Mouse (Mus musculus) kidney, postnatal 14 days (tissue): Measurements from ENCODE around the gene Trim50.
"Not testable (repeated sequence)": the region's sequence is repeated elsewhere in the genome, so short reads cannot be mapped to it uniquely, and the experiment has no call there.

Experiments
- DNase-seq: peaks from one replicate; pipeline ENCODE4 v3.0.0; 2022; ENCODE audit warnings: mixed read lengths

The Trim50 gene

GRCm38 (mm10) chr5:135352995-135353394, at the start of gene Trim50:
TSS of gene Trim50 (plus strand) at chr5:135353295.
- DNase-seq = no peak

DNA sequence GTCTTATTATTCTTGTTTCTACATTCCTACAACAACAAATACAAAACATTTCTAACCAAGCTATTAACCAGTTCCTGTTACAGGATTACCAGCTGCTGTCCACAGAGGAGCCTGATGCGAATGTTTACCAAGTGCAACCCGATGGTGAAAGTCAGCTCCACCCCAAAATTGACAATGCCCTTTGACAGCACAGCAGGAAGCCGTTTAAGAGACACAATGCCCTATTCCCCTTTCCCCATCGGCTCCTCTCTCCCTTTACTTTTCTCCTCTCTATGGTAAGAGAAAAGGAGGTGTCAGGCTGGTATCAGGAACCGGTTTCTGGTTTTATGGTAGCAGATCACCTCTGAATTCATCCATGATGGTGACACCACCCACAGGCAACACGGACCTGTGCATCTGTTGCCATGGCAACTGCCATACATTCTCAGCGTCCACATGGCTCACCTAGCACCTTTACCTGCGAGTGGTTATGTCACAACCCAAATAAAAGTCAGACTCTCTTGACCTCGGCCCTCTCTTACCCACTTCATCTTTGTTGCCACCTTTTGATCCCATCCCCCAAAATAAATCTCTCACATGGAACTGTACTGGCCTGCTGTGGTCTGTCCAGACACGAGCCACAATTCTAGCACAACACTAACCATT, 46.7 kb upstream of the Trim50 start:
- no peak for DNase-seq

DNA sequence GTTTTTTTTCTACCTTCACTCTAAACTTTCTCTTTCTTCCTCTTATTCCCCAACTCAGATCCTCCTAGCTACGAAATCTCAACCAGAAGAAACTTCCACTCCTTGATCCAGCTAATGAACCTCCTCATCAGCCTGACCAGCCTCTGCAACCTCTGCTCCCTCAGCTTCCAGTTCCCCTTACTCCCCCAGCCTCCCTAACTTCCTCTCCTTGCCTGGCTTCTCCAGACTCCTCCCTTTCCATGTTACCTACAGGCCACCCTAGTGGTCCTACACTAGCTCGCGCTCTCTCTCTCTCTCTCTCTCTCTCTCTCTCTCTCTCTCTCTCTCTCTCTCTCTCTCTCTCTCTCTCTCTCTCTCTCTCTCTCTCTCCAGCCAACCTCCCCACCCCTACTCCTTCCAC, 36.9 kb upstream of the Trim50 start:
- no peak for DNase-seq

DNA sequence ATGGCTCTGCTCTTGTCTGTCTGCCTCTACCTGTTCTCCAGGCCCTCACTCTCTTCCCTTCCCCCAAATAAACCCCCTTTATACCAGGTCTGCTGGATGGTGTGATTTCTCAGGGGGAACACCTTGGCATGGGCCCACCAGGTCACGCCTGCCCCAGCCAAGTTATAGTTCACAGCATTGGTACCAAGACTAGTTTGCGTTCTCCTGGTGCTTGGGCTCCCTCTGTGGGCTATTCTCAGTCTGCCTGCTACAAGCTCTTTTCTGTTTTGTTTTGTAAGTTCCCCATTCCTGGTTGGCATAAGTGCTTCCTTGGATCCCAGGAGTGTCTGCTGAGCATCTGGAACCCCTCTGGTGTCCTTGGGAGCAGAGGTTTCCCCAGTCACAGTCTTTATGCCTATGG, 33.2 kb upstream of the Trim50 start:
- no peak for DNase-seq

GRCm38 (mm10) chr5:135322197-135322596, 30.9 kb upstream of the Trim50 start:
- DNase-seq = no peak

DNA sequence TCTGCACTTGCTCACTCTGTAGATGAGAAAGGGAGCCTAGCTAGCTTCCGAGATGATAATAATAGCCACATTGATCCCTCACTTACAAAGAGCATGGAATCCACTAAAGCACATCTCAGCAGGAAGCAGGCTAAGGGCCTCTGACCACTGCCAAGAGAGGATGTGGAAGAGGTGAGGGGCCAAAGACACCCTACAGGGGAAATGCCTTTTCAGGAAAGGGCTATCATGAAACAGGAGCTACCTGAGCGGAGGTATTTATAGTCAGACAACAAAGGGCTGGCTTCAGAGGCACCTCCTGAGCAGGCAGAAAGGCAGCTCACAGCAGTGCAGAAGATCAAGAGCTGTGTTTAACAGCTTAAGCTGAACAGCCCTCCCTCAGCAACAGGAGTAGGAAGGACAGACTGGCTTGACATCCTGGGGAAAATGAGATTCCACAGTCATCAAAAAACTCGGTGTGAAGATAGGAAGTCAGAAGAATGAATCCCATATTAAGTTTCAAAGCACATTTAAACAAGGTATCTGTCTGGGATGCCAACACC, 26.9 kb upstream of the Trim50 start:
- DNase-seq = no peak

- no peak for DNase-seq
These were observed 23.6 kb upstream of the Trim50 start for GRCm38 (mm10) chr5:135329471-135329870.

DNA sequence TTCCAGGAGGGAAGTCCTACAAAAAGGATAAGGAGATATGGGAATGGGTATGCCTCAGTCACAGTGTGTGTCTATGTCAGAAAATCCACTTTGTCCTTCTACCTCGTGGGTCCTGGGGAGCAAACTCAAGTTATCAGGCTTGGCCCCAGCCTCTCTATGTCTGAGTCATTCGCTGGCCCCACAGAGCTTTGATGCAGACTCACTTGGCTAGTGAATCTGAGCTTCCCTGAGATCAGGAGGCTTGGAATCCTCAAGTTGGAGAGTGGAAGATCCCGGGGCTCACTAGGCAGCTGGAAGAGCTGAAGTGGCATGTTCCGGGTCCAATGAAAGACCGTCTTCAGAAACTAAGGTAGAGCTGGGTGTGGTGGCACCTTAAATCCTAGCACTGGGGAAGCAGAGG, 22.9 kb upstream of the Trim50 start:
- DNase-seq = no peak

- DNase-seq = no peak
These were observed 21.9 kb upstream of the Trim50 start for GRCm38 (mm10) chr5:135331161-135331560.

DNA sequence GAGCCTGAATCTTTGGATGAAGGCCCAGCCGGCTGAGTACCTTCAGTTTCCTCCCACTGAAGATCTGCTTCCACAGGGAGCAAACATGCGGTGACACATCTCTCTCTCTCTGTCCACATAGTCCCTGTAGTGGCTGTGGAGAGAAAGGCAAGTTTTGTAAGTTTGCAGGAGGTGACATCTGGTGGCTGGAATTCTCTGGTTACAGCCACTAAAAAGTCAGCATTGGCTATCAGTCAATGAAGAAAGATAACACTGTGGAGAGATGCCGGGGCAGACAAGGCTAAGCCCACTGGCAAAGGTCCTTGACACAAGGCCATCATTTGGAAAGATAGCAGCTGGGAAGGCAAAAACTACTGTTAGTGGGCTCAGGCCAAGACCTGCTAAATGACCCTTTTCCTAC, 15.5 kb upstream of the Trim50 start:
- peak; percentile 49 for DNase-seq

- DNase-seq = no peak
These were observed 7.1 kb upstream of the Trim50 start for GRCm38 (mm10) chr5:135345989-135346388.

GRCm38 (mm10) chr5:135346430-135346829, 6.7 kb upstream of the Trim50 start:
- no peak for DNase-seq

DNA sequence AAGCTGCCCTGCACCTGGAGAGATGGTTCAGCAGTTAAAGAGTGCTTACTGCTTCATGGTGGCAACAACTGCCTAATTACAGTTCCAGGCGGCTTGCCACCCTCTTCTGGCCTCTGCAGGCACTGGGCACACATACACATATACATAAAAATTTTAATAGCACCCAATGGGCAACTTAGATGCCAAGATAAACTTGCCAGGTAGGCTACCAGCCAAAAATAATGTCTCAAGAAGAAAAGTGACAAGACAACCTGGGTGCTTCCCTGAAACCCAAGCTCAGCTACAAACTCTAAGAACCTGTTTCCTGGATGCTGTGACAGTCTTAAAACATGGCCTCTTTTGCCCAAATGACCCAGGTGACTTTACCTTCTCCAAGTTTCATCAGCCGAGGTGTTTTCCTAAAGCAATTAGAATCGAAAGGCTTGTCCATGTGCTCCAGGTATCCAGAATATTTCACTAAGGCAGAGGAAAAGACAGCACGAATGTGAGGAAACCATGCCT, 5.5 kb upstream of the Trim50 start:
- DNase-seq = no peak

DNA sequence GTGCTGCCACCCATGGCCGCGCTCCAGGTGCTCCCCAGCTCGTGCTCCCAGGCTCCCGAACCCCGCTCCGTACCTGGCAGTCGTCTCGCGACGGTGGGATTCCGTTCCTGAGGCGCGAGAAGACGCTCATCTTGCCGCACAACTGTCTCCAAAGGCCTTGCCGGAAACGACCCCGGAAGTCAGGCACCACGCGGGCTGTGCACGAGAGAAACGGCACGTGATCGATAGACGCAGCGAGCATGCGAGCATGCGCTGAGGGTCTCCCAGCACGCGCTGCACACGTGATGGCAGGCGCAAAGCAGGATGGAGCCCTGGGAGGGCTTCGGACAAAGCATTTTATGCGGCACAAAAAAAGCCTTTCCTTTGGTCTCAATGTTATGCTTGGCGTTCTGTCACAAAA, 3.2 kb upstream of the Trim50 start, which contains the start of gene Fkbp6:
Gene Fkbp6 (minus strand): TSS at position 183 of the 400 bp plus-strand sequence.
- no peak for DNase-seq

DNA sequence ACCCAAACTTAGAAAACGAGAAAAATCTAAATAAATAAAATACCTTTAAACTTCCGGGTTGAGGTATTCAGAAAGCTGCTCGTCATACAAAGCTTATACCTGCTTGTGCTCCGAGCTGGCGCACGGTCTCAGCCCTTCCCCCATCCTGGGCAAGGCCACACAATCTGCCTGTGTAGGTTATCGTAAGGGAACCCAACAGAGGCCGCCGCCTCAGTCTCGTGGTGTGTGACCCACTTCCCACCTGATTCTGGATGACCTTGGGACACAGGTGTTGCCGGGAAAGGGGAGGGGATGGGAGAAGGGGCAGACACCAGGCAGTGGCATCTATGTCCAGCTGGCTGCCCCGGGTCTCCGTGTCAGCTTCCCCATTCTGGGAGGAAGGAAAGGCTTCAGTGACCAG, 1.5 kb upstream of the Trim50 start:
- DNase-seq = no peak

GRCm38 (mm10) chr5:135353564-135353963, 469 bp downstream of the Trim50 start:
- no peak for DNase-seq

DNA sequence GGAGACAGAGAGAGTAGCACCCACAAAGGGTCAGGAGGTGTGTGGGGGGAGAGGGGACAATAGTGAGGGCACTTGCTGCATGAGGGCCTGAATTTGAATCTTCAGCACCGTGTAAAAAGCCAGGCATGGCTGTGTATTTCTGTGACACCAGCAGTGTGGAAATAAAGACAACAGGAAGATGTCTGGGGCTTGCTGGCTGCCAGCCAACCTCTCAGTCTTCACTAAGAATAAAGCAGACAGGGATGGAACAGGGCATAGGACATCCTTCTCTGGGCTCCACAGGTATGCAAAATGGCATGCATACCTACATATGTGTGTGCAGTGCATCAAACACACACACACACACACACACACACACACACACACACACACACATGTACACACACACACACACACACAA, 3.0 kb downstream of the Trim50 start:
- DNase-seq = no peak

GRCm38 (mm10) chr5:135357556-135357955, 4.5 kb downstream of the Trim50 start:
- peak; percentile 50 for DNase-seq

- DNase-seq = no peak
These were observed 6.7 kb downstream of the Trim50 start for GRCm38 (mm10) chr5:135359772-135360171.

DNA sequence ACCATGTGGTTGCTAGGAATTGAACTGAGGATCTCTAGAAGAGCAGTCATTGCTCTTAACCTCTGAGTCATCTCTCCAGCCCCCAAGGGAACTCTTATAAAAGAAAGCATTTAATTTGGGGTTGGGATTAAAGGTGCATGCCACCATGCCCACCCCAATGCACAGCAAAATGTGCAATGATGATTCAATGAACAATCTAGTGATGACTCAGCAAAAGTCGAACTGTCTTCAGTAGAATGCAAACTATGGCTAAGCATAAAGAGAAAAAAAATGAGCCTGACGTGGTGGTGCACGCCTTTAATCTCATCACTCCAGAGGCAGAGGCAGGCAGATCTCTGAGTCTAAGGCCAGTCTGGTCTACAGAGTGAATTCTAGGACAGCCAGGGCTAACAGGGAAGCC, 9.5 kb downstream of the Trim50 start:
- DNase-seq = no peak

DNA sequence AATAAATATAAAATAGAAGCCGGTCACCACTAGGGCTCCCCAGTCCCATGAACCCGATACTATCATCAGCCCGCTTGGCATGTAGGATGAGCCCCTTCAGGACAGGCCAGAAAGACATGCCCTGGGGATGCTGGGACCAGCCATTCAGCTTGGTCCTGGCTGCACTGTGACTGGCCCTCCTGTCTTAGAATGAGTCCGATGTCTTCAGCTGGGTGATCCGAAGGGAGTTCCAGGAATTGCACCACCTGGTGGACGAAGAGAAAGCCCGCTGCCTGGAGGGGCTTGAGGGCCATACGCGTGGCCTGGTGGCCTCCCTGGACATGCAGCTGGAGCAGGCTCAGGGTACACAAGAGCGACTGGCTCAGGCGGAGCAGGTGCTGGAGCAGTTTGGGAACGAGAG, 10.4 kb downstream of the Trim50 start:
- DNase-seq = peak; percentile 39

GRCm38 (mm10) chr5:135367841-135368240, 14.7 kb downstream of the Trim50 start:
- no peak for DNase-seq

GRCm38 (mm10) chr5:135368312-135368711, 15.2 kb downstream of the Trim50 start:
- DNase-seq = no peak

GRCm38 (mm10) chr5:135369196-135369595, 16.1 kb downstream of the Trim50 start:
- not testable (repeated sequence) for DNase-seq
